Mouse (Mus musculus) left cerebral cortex, adult 9 months (tissue): ENCODE results near the gene Prkcq.

Source experiments
- DNase-seq, 2 experiments: peaks; one replicate each; pipeline ENCODE4 v3.0.0; 2022; ENCODE audit warnings: low spot score in 2 of 2

Prkcq gene

DNA sequence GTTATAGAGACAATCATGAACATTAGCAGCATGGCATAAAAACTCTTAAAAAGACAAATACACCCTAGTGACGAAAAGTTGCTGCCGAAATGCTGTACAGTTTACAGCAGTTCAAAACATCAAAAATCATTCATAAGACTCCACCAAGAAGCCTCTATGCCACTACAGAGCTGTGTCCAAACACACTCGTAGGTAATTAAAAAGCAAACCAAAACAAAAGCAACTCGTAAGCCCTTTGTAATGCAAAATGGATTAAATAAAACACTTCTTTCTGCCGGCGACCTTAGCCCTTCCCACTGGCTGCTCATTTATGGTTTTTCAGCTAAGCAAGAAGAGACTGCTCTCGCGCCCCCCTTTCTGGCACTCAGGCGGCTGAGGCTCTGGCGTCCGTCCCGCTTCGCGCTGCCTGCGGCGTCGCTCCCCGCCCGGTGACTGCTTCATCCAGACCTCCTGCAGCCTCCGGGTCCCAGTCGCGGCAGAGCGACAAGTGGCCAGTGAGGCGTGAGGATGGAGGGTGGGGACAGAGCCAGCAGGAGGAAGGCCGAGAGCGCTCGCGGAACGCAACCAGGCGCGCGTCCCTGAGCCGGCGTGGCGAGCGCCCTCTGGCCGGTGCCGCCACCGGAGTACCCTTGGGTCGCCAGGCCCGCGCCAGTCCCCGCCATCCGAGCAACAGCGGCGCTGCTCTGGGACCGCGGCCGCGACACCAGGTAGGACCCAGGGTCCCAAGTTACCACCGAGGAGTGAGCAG lies at the start of gene Prkcq:
Gene Prkcq, plus strand, starts transcription at position 355 of the 748 bp plus-strand sequence.
- peak in 1 of 2 experiments; percentile 40 for DNase-seq

DNA sequence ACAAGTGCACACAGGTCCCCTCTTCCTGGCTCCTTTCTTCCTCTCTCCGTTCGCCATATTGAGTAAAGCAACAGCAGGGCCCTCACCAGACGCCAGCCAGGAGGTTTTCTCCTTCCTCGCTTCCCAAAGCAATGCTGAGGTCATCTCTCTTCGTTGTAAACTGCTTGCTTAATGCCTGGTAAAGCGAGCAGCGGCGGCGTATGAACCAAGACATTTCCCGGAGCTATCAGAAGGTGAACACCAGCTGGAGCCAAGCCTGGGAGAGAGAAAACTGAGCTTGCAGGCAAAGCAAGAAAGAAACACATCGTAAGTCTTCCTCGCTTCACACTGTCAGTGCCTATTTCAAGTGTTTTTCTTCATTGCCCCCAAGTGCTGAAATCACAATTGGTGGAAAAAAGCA lies 41.0 kb upstream of the Prkcq start:
- no peak for DNase-seq

DNA sequence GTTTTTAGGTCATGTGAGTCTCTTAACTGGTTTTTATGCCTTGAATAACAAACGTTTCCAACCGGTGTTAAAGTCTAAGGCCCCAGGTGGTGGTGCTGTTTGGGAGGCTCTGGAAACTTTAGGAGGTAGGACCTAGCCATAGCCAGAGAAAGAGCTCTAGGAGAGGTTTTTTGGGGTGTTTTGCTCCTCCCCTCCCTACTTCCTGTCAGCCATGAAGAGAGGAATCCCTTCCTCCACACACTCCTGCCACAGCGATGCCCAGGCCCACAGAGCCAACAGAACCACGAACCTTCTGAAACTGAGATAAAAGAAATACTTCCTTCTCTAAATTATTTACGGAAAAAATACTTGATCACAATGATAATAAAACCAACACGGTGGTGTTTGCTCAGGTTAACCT lies 36.2 kb upstream of the Prkcq start:
- no peak for DNase-seq

DNA sequence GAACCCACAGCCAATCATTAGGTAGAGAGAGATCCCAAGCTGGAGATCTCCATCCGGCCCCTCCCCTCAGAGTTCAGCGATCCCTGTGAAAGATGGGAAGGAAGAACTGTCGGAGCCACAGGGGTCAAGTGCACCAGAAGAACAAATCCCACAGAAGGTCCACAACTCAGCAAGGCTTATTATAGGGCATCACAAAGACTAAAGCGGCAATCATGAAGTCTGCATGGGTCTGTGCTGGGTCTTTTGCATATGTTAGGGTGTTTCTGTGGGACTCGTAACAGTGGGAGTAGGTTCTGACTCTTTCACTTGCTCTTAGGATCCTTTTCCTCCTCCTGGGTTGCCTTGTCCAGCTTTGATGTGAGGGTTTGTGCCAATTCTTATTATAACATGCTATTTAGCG lies 33.8 kb upstream of the Prkcq start:
- no peak for DNase-seq

DNA sequence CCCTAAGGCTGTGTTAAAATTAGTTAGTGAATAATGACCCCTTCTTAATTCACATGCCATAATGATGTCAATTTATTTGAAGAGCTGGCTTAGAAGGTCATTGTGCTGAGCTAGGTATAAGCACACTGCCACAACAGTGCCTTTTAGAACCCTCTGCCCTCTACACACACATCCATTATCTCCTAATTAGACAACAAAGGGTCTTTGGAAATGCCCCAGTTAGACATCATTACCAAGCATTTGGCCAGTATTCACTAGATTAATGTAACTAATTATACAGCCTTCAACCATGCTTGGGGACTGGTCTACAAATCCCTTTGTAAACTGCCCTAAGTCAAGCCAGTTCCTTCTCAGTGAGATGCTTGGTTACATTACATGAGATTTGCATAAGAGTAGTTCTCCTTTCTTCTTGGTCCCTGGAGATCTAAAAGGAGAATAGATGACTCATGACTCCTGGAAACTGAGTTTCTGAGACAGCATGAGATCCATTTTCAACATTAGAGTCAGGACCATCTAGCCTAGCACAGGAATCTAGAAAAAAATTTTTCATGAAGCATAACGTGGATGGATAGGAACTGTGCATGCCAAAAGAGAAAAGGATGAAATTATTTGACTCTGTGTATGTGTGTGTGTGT lies 32.3 kb upstream of the Prkcq start:
- no peak for DNase-seq

DNA sequence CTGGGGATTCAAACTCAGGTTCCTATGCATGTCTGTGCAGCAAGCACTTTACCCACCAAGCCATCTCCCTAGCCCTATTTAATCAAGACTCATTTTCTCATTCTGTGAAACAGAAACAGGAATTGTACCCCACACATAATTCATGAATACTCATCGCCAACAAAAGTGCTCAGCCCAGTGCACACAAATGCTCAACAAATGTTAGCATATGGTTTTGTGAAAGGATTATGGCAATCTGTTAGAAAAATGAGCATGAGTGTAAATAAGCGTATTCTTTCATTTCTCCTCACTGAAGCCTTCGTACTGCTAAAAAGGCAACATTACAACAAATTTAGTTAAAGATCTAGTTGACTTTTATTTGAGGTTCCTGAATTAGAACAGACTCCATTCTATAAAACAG lies 31.5 kb upstream of the Prkcq start:
- DNase-seq = no peak

DNA sequence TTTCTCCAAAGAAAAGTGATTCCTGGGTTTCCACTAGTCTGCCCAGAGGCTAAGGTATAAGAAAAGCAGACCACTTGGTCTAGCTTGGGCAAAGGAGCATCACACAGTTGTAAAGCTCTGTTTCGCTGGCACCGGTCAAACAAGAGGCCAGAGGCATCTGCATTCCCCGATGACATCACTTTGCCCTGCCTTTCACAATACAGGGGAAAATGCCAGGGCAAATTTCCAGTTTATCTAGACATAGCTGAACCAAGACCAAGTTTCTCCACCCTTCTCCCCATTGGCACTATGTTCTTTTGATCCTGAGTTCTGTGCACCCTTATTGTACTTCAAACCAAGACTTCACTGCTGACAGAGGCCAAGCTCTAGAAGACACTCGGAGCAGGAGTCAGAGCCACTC lies 22.8 kb upstream of the Prkcq start:
- DNase-seq = no peak

DNA sequence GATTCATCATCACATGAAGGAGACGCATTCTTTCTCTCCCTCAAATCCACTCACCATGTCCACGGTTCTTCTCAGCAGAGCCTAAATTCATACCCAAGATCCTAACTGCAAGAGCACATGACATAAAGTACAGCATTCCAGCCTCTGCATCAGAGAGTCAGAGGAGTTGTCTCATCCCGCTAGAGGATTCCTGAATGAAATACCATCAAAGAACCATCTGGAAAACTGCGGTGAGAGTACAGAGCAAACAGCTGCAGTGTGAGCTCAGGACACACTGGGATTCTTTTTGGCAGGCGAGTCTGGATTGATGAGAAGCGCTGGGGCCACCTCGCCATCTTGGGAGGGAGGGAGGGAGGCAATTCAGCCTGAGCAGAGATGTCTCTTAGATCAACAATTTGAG lies 20.9 kb upstream of the Prkcq start:
- DNase-seq = no peak

DNA sequence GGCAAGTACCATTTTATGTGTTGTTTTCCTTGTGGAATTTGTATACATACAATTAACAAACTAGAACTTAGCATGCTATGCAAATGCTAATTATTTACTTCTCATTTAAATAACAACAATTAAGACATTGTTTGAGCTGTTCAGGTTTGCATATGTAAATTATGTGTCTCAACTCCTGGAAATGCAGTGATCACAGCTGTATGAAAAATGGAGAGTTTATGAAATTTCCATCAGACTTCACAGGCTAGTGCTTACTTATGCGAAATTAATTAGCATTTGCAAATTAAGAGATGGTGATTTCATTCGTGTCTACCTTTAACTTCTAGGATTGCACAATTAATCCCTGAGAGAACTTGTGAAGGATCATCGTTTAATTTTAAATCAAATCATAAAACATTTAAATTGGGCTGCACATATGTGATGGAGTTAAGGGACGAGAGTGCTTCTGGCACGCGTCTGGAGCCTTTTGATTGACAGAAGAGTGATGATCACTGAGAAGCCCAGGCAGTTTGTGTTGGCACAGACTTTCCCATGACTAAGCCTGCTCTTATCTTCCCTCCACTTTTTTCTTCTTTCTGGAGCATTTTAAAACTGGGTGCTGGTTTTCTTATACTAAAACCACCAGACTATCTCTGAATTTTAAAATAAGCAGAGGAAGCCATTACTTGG lies 20.1 kb upstream of the Prkcq start:
- no peak for DNase-seq

DNA sequence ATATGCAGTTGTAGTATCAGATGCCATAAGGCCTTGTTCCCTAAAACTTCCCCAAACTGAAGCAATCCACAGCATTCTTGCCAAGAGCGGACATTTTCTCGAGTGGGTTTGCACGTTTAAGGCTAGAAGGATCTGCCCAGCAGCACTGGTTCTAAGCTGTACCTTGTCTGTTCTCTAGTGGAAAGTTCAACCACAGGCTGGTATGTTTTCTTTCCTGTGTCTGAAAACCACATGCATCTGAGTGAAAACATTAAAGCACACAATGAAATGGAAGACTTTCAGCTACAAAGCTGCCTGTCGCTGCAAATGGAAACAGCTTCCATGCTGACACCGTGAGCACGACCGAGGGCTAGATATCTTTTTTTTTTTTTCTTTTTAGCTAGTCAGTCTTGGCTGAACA lies 12.3 kb upstream of the Prkcq start:
- no peak for DNase-seq

DNA sequence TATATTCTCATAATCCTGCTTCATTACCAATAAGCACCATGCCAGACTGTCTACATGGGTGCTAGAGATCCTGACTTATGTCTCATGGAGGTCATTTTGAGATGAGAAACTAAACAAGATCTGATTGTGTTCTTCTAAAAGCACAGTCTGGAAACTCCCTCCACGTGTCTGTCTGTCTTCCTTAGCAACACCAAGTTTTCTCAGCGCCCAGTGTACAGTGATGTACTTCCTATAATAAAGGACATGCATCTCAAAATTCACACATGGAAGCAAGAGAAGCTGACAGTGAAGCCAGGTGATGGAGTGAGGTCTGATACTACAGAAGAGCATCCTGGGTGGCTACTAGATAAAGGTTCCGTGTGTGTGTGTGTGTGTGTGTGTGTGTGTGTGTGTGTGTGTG lies 11.2 kb upstream of the Prkcq start:
- no peak for DNase-seq

DNA sequence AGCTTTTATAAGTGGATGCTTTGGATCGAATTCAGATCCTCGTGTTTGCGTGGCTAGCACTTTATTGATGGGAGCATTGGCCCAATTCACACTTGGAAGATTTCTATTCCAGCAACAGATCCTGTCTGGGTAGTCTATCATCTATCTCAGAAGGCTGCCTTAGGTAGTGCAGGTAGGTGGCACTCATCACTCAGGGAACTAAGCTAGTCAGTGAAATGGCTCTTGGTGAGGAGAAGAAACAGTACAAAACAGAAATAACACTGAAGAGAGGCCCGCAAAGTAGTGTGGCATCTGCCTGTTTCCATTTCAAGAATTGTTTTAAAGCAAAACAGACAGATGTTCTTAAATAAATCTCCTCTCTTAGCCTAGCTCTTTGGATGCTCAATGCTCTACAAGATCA lies 10.6 kb upstream of the Prkcq start:
- DNase-seq = no peak

DNA sequence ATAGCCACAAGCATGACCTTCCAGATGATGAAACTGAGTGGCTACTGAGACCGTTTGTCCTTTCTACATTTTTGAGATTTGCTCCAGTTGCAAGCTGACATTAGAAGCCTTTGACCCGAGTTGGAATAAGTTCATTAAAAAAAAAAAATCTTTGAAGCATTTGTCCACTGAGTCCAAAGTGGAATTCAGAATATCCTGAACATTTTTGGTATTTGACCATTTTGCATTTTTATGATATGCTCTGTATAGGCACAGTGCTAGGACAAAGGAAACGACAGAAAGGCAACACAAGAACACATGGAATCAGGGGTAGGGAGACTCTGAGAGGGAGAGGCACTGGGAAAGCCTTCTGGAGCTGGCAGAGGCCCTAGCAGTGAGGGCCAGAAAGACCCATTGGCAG lies 9.2 kb upstream of the Prkcq start:
- DNase-seq = no peak

DNA sequence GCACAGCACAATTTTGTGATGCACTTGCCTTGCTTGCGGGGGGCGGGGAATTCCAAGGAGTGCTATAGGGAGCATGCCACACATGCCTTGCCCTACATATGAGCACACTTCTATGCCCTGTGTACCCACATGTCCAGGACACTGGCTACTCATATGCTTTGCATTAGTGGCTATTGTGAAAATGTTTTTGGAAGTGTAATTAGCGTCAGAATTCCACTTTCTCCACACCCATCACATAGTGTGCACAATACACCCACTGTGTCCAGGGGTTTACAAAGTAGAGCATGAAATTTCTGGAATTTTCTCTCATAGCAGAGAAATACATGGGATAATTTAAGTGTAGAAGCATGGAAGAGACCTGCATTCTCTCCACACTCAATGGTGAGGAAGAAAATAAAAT lies 7.7 kb upstream of the Prkcq start:
- DNase-seq = no peak

DNA sequence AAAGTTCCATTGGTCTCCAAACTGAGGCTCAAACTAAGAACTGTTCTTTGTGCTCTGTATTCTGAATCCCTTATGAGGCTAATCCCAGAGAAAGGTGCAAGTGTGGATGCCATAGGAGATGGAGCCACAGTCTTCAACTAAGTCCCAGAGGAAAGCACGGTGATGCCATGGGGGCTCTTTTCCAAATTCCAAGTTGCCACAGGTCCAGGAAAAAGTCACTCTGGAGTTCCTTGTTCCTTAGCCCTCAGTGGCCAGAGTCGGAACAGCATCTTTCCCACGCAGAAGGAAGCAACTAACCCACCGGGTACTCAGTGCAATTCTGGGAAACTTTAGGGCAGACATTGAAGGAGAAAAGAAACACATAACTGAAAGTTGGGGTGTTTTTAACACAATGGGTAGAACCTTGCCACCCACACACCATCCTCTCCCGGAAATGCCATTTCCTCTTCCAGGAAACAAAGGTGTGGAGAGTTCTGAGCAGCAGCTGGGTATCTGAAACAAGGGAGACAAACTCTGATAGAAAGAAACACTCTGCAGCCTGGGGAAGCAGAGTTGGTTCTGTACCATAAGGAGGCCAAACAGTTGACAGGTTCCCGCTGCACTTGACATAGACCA lies 2.1 kb upstream of the Prkcq start:
- no peak for DNase-seq

DNA sequence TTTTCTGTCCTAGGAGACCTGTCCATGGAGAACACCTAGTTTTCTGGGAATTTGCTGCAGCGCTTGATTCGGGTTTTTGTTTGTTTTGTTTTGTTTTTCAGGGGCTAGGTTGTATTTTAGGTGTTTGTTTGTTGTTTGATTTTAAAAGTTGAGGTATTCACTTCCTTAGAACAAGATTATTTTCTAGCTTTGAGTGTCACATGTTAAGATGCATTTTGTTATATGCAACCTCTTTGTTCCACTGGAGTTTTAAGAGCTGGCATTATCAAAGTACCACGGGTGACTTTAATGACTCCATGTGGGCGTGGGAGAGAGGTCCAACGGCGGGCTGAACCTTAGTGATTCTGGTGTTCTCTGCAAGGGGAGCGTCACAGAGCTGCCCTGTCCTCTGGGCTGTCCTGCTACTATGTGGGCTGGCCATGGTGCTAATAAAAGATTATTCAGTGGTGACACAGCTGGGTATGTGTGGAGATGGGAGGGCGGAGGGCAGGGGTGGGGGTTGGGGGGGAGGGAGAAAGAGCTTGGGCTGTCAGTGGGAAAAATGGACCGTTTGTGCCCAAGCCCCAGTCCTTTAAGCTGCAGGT lies 1.0 kb downstream of the Prkcq start:
- peak in 1 of 2 experiments; percentile 32 for DNase-seq

DNA sequence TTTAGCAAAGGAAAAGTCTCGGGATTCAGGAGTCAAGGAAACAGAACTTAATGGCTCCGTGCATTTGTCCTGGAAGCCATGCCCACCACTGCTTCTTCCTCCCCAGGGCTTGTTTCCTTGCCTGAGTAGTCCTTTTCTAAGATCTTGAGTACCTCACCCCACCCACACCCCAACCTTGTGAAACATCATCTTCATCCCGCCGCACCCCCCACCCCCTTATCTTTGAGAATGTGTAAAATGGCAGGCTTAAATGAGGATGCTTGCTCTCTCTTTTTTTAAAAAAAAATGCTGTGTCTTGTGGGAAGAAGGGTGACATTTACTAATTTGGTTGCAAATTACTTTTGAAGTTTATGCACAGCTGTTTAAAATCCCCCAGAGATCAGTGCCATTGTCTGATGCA lies 1.6 kb downstream of the Prkcq start:
- DNase-seq = no peak

DNA sequence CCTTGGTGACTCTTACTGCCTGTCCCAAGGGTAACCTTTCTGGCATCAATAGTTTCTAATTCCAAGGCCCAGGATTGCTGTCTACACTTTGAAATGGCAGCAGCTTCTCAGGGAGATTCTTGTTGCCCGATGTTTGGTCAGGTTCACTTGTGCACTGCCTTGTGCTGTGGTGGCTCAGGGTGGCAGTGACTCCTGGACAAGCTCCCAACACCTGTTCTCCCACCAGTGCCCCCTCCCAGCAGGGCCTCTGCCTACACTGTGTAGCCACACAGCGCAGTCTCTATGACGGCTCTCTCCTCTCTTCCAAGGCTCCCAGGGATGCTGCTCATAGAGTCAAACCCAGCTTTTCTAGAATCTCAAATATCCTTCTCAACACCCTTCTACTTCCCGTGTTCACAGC lies 2.2 kb downstream of the Prkcq start:
- no peak for DNase-seq

DNA sequence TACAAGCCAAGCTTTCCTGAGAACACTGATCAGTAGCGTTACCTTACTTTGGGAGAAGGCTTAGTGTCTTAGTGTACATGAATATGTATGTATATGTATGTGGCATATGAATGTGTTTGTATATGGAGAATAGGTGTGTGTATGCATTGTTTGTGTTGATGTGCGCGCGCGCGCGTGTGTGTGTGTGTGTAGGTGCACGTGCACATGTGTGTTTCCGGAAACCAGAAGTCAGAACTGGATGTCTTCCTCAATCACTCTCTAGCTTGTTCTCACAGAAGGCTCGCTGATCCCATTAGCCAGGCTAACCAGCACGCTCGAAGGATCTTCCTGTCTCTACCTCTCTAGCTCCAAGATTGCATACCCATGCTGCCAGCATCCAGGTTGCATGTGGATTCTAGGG lies 6.0 kb downstream of the Prkcq start:
- DNase-seq = no peak

DNA sequence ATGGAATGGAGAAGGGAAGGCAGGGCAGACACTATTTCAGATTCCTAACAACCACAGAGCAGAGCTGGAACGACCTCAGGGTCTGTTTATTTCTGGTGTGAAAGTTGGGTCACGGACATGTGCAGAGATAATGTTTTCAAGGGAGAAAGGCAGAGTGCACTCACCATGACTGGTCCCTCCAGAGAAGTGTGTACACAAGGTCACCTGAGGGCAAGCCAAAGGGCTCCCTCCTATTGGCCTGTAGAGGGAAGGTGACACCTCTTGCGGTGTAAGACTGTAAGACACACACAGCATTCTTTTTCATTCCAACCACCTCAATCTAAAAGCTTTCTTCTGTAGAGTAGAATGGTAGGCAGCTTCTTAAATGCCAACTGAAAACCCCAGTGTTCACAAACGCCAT lies 9.6 kb downstream of the Prkcq start:
- DNase-seq = no peak

DNA sequence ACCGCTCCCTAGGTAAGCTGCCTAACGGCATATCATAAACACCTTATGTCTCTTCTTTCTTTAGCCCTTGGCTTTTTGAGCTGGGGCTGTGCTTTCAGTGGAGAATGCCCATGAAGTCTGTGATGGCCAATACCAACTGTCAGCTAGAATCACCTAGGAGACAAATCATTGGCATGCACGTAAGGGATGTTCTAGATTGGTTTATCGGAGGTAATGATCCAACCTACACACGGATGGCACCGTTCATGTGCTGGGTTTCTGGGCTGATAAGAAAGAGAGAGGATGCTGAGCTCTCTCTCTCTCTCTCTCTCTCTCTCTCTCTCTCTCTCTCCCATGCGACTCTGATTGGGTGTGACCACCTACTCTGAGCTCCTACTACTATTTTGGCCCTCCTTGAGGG lies 10.2 kb downstream of the Prkcq start:
- no peak for DNase-seq

DNA sequence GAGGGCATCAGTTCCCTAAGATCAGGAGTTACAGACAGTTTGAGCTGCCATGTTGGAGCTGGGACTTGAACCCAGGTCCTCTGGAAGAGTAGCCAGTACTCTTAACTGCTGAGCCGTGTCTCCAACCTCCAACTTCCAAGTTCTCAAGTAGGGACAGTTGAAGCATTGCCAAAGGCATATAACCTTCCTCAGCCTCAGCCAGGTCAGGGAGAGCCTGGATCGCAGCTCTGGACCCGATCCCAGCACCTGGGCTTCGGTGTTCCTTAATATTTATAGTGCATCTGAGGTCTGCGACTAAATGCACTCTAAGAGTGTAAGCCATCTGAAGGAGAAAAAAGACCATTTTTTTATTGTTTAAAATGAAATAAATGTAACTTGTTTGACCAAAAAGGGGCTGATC lies 12.1 kb downstream of the Prkcq start:
- DNase-seq = no peak
